Mouse (Mus musculus): ENCODE data around the gene Sgcg. TPM values are rescaled to one million over a fixed set of nuclear protein-coding genes. Genes with fewer than 3 reads are reported as not detected.

Gene Sgcg
- polyA plus RNA-seq, 1 experiment from 2014 or later = 5.6 TPM

DNA sequence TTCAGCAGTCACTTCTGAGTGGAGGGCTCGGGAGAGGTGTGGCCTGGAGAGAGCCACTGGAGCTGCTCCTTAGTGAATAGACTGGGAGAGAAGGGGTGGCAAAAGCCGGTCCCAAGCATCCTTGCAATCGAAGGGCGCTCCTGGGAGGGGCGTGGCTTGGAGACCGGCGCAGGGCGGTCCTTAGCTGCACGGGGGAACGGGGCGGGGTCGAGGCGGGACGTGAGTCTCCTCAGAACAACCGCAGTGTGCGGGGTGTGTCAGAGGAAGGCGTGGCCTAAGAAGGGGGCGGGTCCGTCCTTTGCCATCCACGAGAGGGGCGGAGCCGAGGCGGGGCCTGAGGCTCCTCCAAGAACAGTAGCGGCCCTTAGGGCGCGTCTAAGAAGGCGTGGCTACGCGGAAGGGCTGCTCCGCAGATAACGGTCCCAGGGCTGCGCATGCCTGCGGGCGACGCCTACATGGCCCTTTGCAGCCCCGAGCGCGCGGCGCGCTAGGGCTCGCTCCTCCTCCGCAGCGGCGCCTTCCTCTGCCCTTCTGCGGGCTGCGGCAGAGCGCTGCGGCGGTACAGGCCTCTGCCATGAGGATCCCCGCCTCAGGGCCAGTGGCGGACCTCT is 85.6 kb downstream of the Sgcg start:
- H3K4me3 ChIP-seq (replicated peaks; ENCODE audit: low read length) = peak overlapping the region; percentile 58
- H3K4me1 ChIP-seq (ENCODE audit: control insufficient read depth, insufficient read depth, low read length) = peaks cover 9% of the 10 kb centered on the region; the same call in 1 of the 2 replicates
- peak overlapping the region; percentile 85 for H3K27ac ChIP-seq (ENCODE audit: low read length)
- H3K9me3 ChIP-seq (replicated peaks; ENCODE audit: control insufficient read depth, low read length) = no peaks in the 10 kb centered on the region
- peak overlapping the region; percentile 79 for H3K9ac ChIP-seq (ENCODE audit: low read length)
- H3K27me3 ChIP-seq (ENCODE audit: control insufficient read depth, insufficient read depth, low read length) = no peaks in the 10 kb centered on the region; the same call in 1 of the 2 replicates
- ATAC-seq (ENCODE audit: insufficient read depth, low FRiP score) = peak; percentile 99
- WGBS = under 1% methylated on average over 52 of the region's 52 CpGs
- H3K4me2 ChIP-seq (ENCODE audit: low read depth, low read length) = peak overlapping the region; percentile 77
- no peaks in the 10 kb centered on the region for H3K36me3 ChIP-seq (ENCODE audit: control insufficient read depth, insufficient read depth, low read length)

DNA sequence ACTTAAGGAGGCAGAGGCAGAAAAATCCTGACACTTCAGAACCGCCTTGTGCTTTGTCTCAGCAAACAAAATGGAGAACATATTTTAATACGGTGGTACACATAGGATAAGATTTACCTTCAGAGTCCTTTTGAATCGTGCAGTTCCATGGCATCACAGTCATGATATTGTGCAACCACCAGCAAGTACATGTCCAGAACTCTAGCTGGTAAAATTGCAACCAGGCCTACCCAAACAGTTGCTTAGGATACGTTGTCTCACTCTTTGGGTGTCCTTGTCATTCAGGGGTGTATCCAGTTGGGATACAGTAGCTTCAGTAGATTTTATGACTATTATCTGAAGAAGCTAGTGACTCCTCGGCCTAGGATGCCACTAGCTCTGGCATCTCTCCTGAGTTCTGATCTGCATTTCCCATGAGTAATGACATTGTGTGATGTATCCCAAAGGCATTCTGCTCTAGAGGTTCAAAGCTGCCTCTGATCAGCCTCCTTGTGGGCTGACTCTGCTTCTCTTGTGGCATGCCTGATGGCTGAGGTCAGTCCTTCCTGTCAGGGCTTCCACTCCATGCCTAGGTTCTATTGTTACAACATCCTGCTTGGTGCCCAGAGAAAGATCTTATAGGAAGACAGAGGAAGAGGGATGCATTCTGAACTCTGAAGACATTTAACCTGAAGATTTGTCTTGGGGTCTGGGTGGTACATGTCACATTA is 86.9 kb downstream of the Sgcg start:
- Histone ChIP-seq H3K36me3 (ENCODE audit: control insufficient read depth, insufficient read depth, low read length) (no peaks in the 10 kb centered on the region), H3K4me2 (ENCODE audit: low read depth, low read length) (no peak overlapping the region), H3K27ac (ENCODE audit: low read length) (no peak overlapping the region), H3K9ac (ENCODE audit: low read length) (no peak overlapping the region), H3K4me3 (replicated peaks; ENCODE audit: low read length) (no peak overlapping the region), H3K9me3 (replicated peaks; ENCODE audit: control insufficient read depth, low read length) (no peaks in the 10 kb centered on the region), H3K4me1 (ENCODE audit: control insufficient read depth, insufficient read depth, low read length) (peaks cover 9% of the 10 kb centered on the region; the same call in 1 of the 2 replicates), H3K27me3 (ENCODE audit: control insufficient read depth, insufficient read depth, low read length) (no peaks in the 10 kb centered on the region; the same call in 1 of the 2 replicates)
- ATAC-seq (ENCODE audit: insufficient read depth, low FRiP score) = no peak
- 84% methylated on average over 5 of the region's 5 CpGs for WGBS

Other genes starting within 250 kb of the Sgcg start
- gene Tnfrsf19, start 212.0 kb downstream of the Sgcg start, polyA plus RNA-seq (2015; fragmentation: Nextera tagmentation; extraction: Ambion mirVana) = 37.2 and 38.0 TPM in 2 replicates
- gene Sacs, start 120.0 kb downstream of the Sgcg start, polyA plus RNA-seq (2015; fragmentation: Nextera tagmentation; extraction: Ambion mirVana) = 1.9 and 2.4 TPM in 2 replicates
- gene Arl11, start 51.3 kb upstream of the Sgcg start, polyA plus RNA-seq (2015; fragmentation: Nextera tagmentation; extraction: Ambion mirVana) = 1.4 and 1.6 TPM in 2 replicates
- gene Ebpl, start 101.9 kb upstream of the Sgcg start, polyA plus RNA-seq (2015; fragmentation: Nextera tagmentation; extraction: Ambion mirVana) = 7.4 and 8.8 TPM in 2 replicates
- gene Kpna3, start 181.4 kb upstream of the Sgcg start, polyA plus RNA-seq (2015; fragmentation: Nextera tagmentation; extraction: Ambion mirVana) = 44.9 and 45.9 TPM in 2 replicates